Mouse (Mus musculus) midbrain, embryonic 14.5 days (tissue): ENCODE measurements at regions not wholly inside any gene's neighbourhood (a gene's known extent, or its start where the extent isn't known, plus 50 kb on each side); places are given as distances from the start of the nearest gene placed in this dataset.
A peak's percentile ranks its signal among the peaks of the same experiment; 100 is the strongest.

ENCODE experiments used
- ATAC-seq: fragments of 200-750 bp; cut with Nextera tagmentation; 2 replicates; pipeline ENCODE4 v1.8.0; 2017; ENCODE audit warnings: moderate number of reproducible peaks, moderate library complexity; ENCODE audit not compliant: low FRiP score, low TSS enrichment
- DNase-seq: peaks from one replicate; pipeline ENCODE4 v3.0.0-alpha.2; 2015
- H3K27ac ChIP-seq: fragments of 300-500 bp; sonication (generic); replicated peaks from 2 replicates; pipeline ENCODE4 v1.5.1; 2014; ENCODE audit warnings: mild to moderate bottlenecking, low read depth, low read length, moderate library complexity
- H3K27me3 ChIP-seq: fragments of 300-500 bp; sonication (generic); 2 replicates; pipeline ENCODE4 v1.6.1; 2014; ENCODE audit warnings: low read length, control low read depth, mixed read lengths; ENCODE audit not compliant: control insufficient read depth, insufficient read depth
- H3K36me3 ChIP-seq: fragments of 300-500 bp; sonication (generic); 2 replicates; pipeline ENCODE4 v1.6.1; 2014; ENCODE audit warnings: low read length, control low read depth; ENCODE audit not compliant: control insufficient read depth, insufficient read depth
- H3K4me1 ChIP-seq: fragments of 300-500 bp; sonication (generic); 2 replicates; pipeline ENCODE4 v1.6.1; 2014; ENCODE audit warnings: mild to moderate bottlenecking, antibody characterized with exemption, low read length, control low read depth; ENCODE audit not compliant: control insufficient read depth, insufficient read depth
- H3K4me2 ChIP-seq: fragments of 300-500 bp; sonication (generic); 2 replicates; pipeline ENCODE4 v1.6.1; 2014; ENCODE audit warnings: mild to moderate bottlenecking, low read length, moderate library complexity
- H3K4me3 ChIP-seq: fragments of 300-500 bp; sonication (generic); replicated peaks from 2 replicates; pipeline ENCODE4 v1.5.1; 2014; ENCODE audit warnings: low read depth, low read length
- H3K9ac ChIP-seq: fragments of 300-500 bp; sonication (generic); replicated peaks from 2 replicates; pipeline ENCODE4 v1.6.1; 2014; ENCODE audit warnings: mild to moderate bottlenecking, low read length, moderate library complexity
- H3K9me3 ChIP-seq: fragments of 300-500 bp; sonication (generic); 2 replicates; pipeline ENCODE4 v1.6.1; 2016; ENCODE audit warnings: low read length, control low read depth, mixed read lengths; ENCODE audit not compliant: control insufficient read depth
- WGBS: fragments of 180-500 bp; shearing (Covaris S2); extraction: QIAGEN DNeasy Blood & Tissue Kit; methylation state at CpG from one replicate; pipeline ENCODE4 v1.1.7; 2014; 5-methylcytosine and 5-hydroxymethylcytosine counted together

- DNase-seq (no peak), ATAC-seq (no peak)
- Histone ChIP-seq H3K4me3 (no peak overlapping the region), H3K36me3 (no peaks in the 10 kb centered on the region), H3K27ac (no peak overlapping the region), H3K9ac (no peak overlapping the region), H3K9me3 (no peaks in the 10 kb centered on the region), H3K4me1 (no peaks in the 10 kb centered on the region), H3K27me3 (no peaks in the 10 kb centered on the region), H3K4me2 (no peak overlapping the region)
- 49% methylated on average over 2 of the region's 2 CpGs for WGBS
Measured at GRCm38 (mm10) chr2:50635896-50636295, 339.3 kb upstream of the Mmadhc start.

GRCm38 (mm10) chr2:50631786-50632185, 335.2 kb upstream of the Mmadhc start:
- no peak overlapping the region for H3K9ac ChIP-seq
- DNase-seq (no peak), ATAC-seq (no peak)
- no peaks in the 10 kb centered on the region for H3K27me3 ChIP-seq
- H3K9me3 ChIP-seq: no peaks in the 10 kb centered on the region
- no peak overlapping the region for H3K4me2 ChIP-seq
- H3K4me3 ChIP-seq: no peak overlapping the region
- no peaks in the 10 kb centered on the region for H3K4me1 ChIP-seq
- H3K27ac ChIP-seq: no peak overlapping the region
- H3K36me3 ChIP-seq: no peaks in the 10 kb centered on the region

- 82% methylated on average over 2 of the region's 2 CpGs for WGBS
- Histone ChIP-seq H3K4me2 (no peak overlapping the region), H3K27ac (no peak overlapping the region), H3K36me3 (no peaks in the 10 kb centered on the region), H3K27me3 (no peaks in the 10 kb centered on the region), H3K4me1 (no peaks in the 10 kb centered on the region), H3K9ac (no peak overlapping the region), H3K4me3 (no peak overlapping the region), H3K9me3 (no peaks in the 10 kb centered on the region)
- ATAC-seq (no peak), DNase-seq (no peak)
Measured at GRCm38 (mm10) chr2:50627501-50627900, 330.9 kb upstream of the Mmadhc start.

GRCm38 (mm10) chr2:50625233-50625749, 328.7 kb upstream of the Mmadhc start:
- Histone ChIP-seq H3K9me3 (no peaks in the 10 kb centered on the region), H3K9ac (no peak overlapping the region), H3K27me3 (no peaks in the 10 kb centered on the region), H3K4me3 (no peak overlapping the region), H3K4me2 (no peak overlapping the region), H3K36me3 (no peaks in the 10 kb centered on the region), H3K27ac (no peak overlapping the region), H3K4me1 (no peaks in the 10 kb centered on the region)
- ATAC-seq: no peak
- no peak for DNase-seq
- 90% methylated on average over 5 of the region's 5 CpGs for WGBS

GRCm38 (mm10) chr2:50609086-50609485, 312.5 kb upstream of the Mmadhc start:
- ATAC-seq: no peak
- Histone ChIP-seq H3K9ac (no peak overlapping the region), H3K4me3 (no peak overlapping the region), H3K36me3 (no peaks in the 10 kb centered on the region), H3K9me3 (no peaks in the 10 kb centered on the region), H3K4me2 (no peak overlapping the region), H3K4me1 (no peaks in the 10 kb centered on the region), H3K27me3 (no peaks in the 10 kb centered on the region), H3K27ac (no peak overlapping the region)
- DNase-seq: peak; percentile 21
- 66% methylated on average over 1 of the region's 1 CpGs for WGBS

GRCm38 (mm10) chr2:50589195-50589594, 292.6 kb upstream of the Mmadhc start:
- Histone ChIP-seq H3K9ac (no peak overlapping the region), H3K27me3 (no peaks in the 10 kb centered on the region), H3K9me3 (0 out of 2 replicates have a peak, but pooled peaks cover 4% of the 10 kb centered on the region), H3K4me1 (0 out of 2 replicates have a peak, but pooled peaks cover 10% of the 10 kb centered on the region), H3K4me3 (no peak overlapping the region), H3K36me3 (no peaks in the 10 kb centered on the region), H3K27ac (no peak overlapping the region), H3K4me2 (no peak overlapping the region)
- WGBS: 52% methylated on average over 6 of the region's 6 CpGs
- ATAC-seq: no peak
- DNase-seq: peak; percentile 34

GRCm38 (mm10) chr2:50588652-50589051, 292.1 kb upstream of the Mmadhc start:
- ATAC-seq: no peak
- H3K4me3 ChIP-seq: no peak overlapping the region
- no peak overlapping the region; the same call in 1 of the 2 replicates for H3K27ac ChIP-seq
- DNase-seq: no peak
- no peaks in the 10 kb centered on the region for H3K27me3 ChIP-seq
- WGBS: 68% methylated on average over 6 of the region's 6 CpGs
- 0 out of 2 replicates have a peak, but pooled peaks cover 4% of the 10 kb centered on the region for H3K9me3 ChIP-seq
- H3K4me1 ChIP-seq: 0 out of 2 replicates have a peak, but pooled peaks cover 10% of the 10 kb centered on the region
- no peaks in the 10 kb centered on the region for H3K36me3 ChIP-seq
- H3K9ac ChIP-seq: no peak overlapping the region
- H3K4me2 ChIP-seq: no peak overlapping the region

GRCm38 (mm10) chr2:50586321-50587050, 289.9 kb upstream of the Mmadhc start:
- no peak overlapping the region for H3K9ac ChIP-seq
- no peak overlapping the region for H3K4me2 ChIP-seq
- H3K9me3 ChIP-seq: 0 out of 2 replicates have a peak, but pooled peaks cover 4% of the 10 kb centered on the region
- H3K36me3 ChIP-seq: no peaks in the 10 kb centered on the region
- peak; percentile 47 for DNase-seq
- H3K27ac ChIP-seq: no peak overlapping the region
- ATAC-seq: no peak; the same call in 1 of the 2 replicates
- WGBS: 44% methylated on average over 6 of the region's 6 CpGs
- no peaks in the 10 kb centered on the region for H3K27me3 ChIP-seq
- H3K4me1 ChIP-seq: 0 out of 2 replicates have a peak, but pooled peaks cover 10% of the 10 kb centered on the region
- no peak overlapping the region for H3K4me3 ChIP-seq

GRCm38 (mm10) chr2:50579620-50580019, 283.0 kb upstream of the Mmadhc start:
- Histone ChIP-seq H3K4me3 (no peak overlapping the region), H3K27me3 (no peaks in the 10 kb centered on the region), H3K4me2 (no peak overlapping the region), H3K27ac (no peak overlapping the region), H3K4me1 (no peaks in the 10 kb centered on the region), H3K9ac (no peak overlapping the region), H3K9me3 (no peaks in the 10 kb centered on the region), H3K36me3 (no peaks in the 10 kb centered on the region)
- ATAC-seq (no peak), DNase-seq (no peak)
- 77% methylated on average over 2 of the region's 2 CpGs for WGBS
